Mouse (Mus musculus): ENCODE measurements around the gene Rps6ka2.

DNA sequence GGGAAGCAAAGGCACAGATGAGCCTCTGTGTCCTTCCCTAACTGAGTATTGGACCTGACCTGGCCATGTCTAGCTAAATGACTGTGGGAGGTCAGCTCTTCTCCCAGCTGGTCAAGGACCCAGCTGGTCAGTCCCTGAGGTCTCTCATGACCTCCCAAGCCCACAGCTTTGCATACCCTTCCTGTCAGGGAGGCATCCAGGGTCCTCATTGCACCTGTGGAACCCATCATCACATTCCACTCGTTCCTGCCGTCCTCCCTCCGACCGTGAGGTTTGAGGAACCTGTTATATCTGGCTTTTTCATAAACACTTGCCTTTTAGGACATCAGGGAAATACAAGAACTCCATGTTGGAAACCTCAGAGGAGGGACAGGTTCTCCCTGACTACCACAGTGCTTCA lies 95.4 kb downstream of the Rps6ka2 start:
- no peak for TF ChIP-seq POLR2A (IDR thresholded peaks at IDR 0.05; ENCODE audit: borderline replicate concordance, control insufficient read depth, low read depth, low read length)
- TF ChIP-seq CTCF (IDR thresholded peaks at IDR 0.05; ENCODE audit: control insufficient read depth, insufficient read depth, low read length) = no peak
